Mouse (Mus musculus) intestine, embryonic 14.5 days (tissue): ENCODE measurements at regions not wholly inside any gene's neighbourhood (a gene's known extent, or its start where the extent isn't known, plus 50 kb on each side); places are given as distances from the start of the nearest gene placed in this dataset.
"Not testable (repeated sequence)": the region's sequence is repeated elsewhere in the genome, so short reads cannot be mapped to it uniquely, and the experiment has no call there.

Experiments
- ATAC-seq: fragments of 200-750 bp; cut with Nextera tagmentation; replicated peaks from 2 replicates; pipeline ENCODE4 v1.8.0; 2017; ENCODE audit warnings: low read depth, moderate number of reproducible peaks, moderate TSS enrichment, moderate library complexity; ENCODE audit not compliant: low FRiP score, low TSS enrichment
- DNase-seq: peaks from one replicate; pipeline ENCODE4 v3.0.0-alpha.2; 2018; ENCODE audit warnings: low spot score
- H3K27ac ChIP-seq: fragments of 300-500 bp; sonication (generic); 2 replicates; pipeline ENCODE4 v1.5.1; 2014; ENCODE audit warnings: low read depth, mild to moderate bottlenecking, control low read depth
- H3K27me3 ChIP-seq: fragments of 300-500 bp; sonication (generic); replicated peaks from 2 replicates; pipeline ENCODE4 v1.6.1; 2014; ENCODE audit warnings: low read length, control low read depth; ENCODE audit not compliant: control insufficient read depth, insufficient read depth
- H3K36me3 ChIP-seq: fragments of 300-500 bp; sonication (generic); 2 replicates; pipeline ENCODE4 v1.6.1; 2014; ENCODE audit warnings: low read length, control low read depth; ENCODE audit not compliant: control insufficient read depth, insufficient read depth
- H3K4me1 ChIP-seq: fragments of 300-500 bp; sonication (generic); replicated peaks from 2 replicates; pipeline ENCODE4 v1.6.1; 2014; ENCODE audit warnings: low read length, control low read depth, mixed read lengths; ENCODE audit not compliant: control insufficient read depth, insufficient read depth
- H3K4me2 ChIP-seq: fragments of 300-500 bp; sonication (generic); 2 replicates; pipeline ENCODE4 v1.6.1; 2014; ENCODE audit warnings: low read length
- H3K4me3 ChIP-seq: fragments of 300-500 bp; sonication (generic); 2 replicates; pipeline ENCODE4 v1.5.1; 2014; ENCODE audit warnings: low read depth, low read length, control low read depth, mixed read lengths
- H3K9ac ChIP-seq: fragments of 300-500 bp; sonication (generic); 2 replicates; pipeline ENCODE4 v1.6.1; 2014; ENCODE audit warnings: mild to moderate bottlenecking, low read length
- H3K9me3 ChIP-seq: fragments of 300-500 bp; sonication (generic); 2 replicates; pipeline ENCODE4 v1.6.1; 2016; ENCODE audit warnings: low read length, control low read depth; ENCODE audit not compliant: control insufficient read depth
- WGBS: fragments of 180-500 bp; shearing (Covaris S2); extraction: QIAGEN DNeasy Blood & Tissue Kit; methylation state at CpG from one replicate; pipeline ENCODE4 v1.1.7; 2014; 5-methylcytosine and 5-hydroxymethylcytosine counted together

GRCm38 (mm10) chr17:13654606-13655005 is 105.7 kb upstream of the Afdn start:
- not testable (repeated sequence) for ATAC-seq, H3K9me3 ChIP-seq, H3K4me3 ChIP-seq, H3K27ac ChIP-seq, H3K9ac ChIP-seq, DNase-seq, H3K36me3 ChIP-seq, H3K4me2 ChIP-seq, H3K27me3 ChIP-seq
- peaks cover 14% of the 10 kb centered on the region for H3K4me1 ChIP-seq
- 65% methylated on average over 1 of the region's 1 CpGs for WGBS

GRCm38 (mm10) chr17:13656065-13656464 is 104.3 kb upstream of the Afdn start:
- no peak overlapping the region for H3K9ac ChIP-seq
- no peaks in the 10 kb centered on the region for H3K27me3 ChIP-seq
- no peak overlapping the region for H3K4me3 ChIP-seq
- peaks cover 14% of the 10 kb centered on the region for H3K4me1 ChIP-seq
- no peaks in the 10 kb centered on the region for H3K36me3 ChIP-seq
- H3K9me3 ChIP-seq, result no peaks in the 10 kb centered on the region
- ATAC-seq, result peak; percentile 28; the same call in 1 of the 2 replicates
- H3K27ac ChIP-seq, result no peak overlapping the region
- DNase-seq, result no peak
- 13% methylated on average over 3 of the region's 3 CpGs for WGBS
- no peak overlapping the region; the same call in 1 of the 2 replicates for H3K4me2 ChIP-seq

- DNase-seq, result no peak
- peak; percentile 60 for ATAC-seq
- WGBS, result under 1% methylated on average over 11 of the region's 15 CpGs
These were observed 103.7 kb upstream of the Afdn start for GRCm38 (mm10) chr17:13656485-13657181.

GRCm38 (mm10) chr17:13657182-13657562 is 103.2 kb upstream of the Afdn start:
- Histone ChIP-seq H3K4me2 (peak overlapping the region; percentile 39), H3K9me3 (no peaks in the 10 kb centered on the region), H3K27ac (no peak overlapping the region), H3K27me3 (no peaks in the 10 kb centered on the region), H3K36me3 (no peaks in the 10 kb centered on the region), H3K4me3 (no peak overlapping the region), H3K9ac (no peak overlapping the region), H3K4me1 (peaks cover 14% of the 10 kb centered on the region)
- DNase-seq (no peak), ATAC-seq (no peak)
- 23% methylated on average over 10 of the region's 10 CpGs for whole genome bisulfite sequencing

More at GRCm38 (mm10) chr17:13656485-13657181, 103.7 kb upstream of the Afdn start:
- no peaks in the 10 kb centered on the region for H3K36me3 ChIP-seq
- peak overlapping the region; percentile 39 for H3K4me2 ChIP-seq
- H3K27me3 ChIP-seq, result no peaks in the 10 kb centered on the region
- no peak overlapping the region for H3K27ac ChIP-seq
- H3K4me3 ChIP-seq, result no peak overlapping the region
- H3K9me3 ChIP-seq, result no peaks in the 10 kb centered on the region
- no peak overlapping the region for H3K9ac ChIP-seq
- H3K4me1 ChIP-seq, result peaks cover 14% of the 10 kb centered on the region

GRCm38 (mm10) chr17:13657656-13658292 is 102.6 kb upstream of the Afdn start:
- H3K4me3 ChIP-seq, result no peak overlapping the region
- no peaks in the 10 kb centered on the region for H3K36me3 ChIP-seq
- no peak overlapping the region for H3K9ac ChIP-seq
- DNase-seq (no peak), ATAC-seq (no peak; the same call in 1 of the 2 replicates)
- peaks cover 14% of the 10 kb centered on the region for H3K4me1 ChIP-seq
- H3K27ac ChIP-seq, result no peak overlapping the region; the same call in 1 of the 2 replicates
- no peak overlapping the region for H3K4me2 ChIP-seq
- no peaks in the 10 kb centered on the region for H3K9me3 ChIP-seq
- WGBS, result 63% methylated on average over 9 of the region's 9 CpGs
- H3K27me3 ChIP-seq, result no peaks in the 10 kb centered on the region

GRCm38 (mm10) chr17:13658321-13658978 is 101.9 kb upstream of the Afdn start:
- H3K27me3 ChIP-seq, result no peaks in the 10 kb centered on the region
- H3K36me3 ChIP-seq, result no peaks in the 10 kb centered on the region
- H3K9ac ChIP-seq, result no peak overlapping the region
- peaks cover 14% of the 10 kb centered on the region for H3K4me1 ChIP-seq
- H3K9me3 ChIP-seq, result no peaks in the 10 kb centered on the region
- H3K27ac ChIP-seq, result no peak overlapping the region; the same call in 1 of the 2 replicates
- H3K4me2 ChIP-seq, result no peak overlapping the region
- H3K4me3 ChIP-seq, result no peak overlapping the region
- DNase-seq (no peak), ATAC-seq (no peak)
- WGBS, result 72% methylated on average over 3 of the region's 3 CpGs

- H3K27me3 ChIP-seq, result no peaks in the 10 kb centered on the region
- ATAC-seq, result no peak
- H3K4me3 ChIP-seq, result no peak overlapping the region
- WGBS, result 43% methylated on average over 8 of the region's 8 CpGs
- no peak overlapping the region for H3K9ac ChIP-seq
- no peak overlapping the region for H3K27ac ChIP-seq
- H3K4me1 ChIP-seq, result peaks cover 14% of the 10 kb centered on the region
- DNase-seq, result no peak
- no peaks in the 10 kb centered on the region for H3K9me3 ChIP-seq
- H3K36me3 ChIP-seq, result no peaks in the 10 kb centered on the region
- no peak overlapping the region for H3K4me2 ChIP-seq
These were observed 101.2 kb upstream of the Afdn start for GRCm38 (mm10) chr17:13659103-13659502.

GRCm38 (mm10) chr17:13659943-13660342 is 100.4 kb upstream of the Afdn start:
- no peaks in the 10 kb centered on the region for H3K9me3 ChIP-seq
- H3K27ac ChIP-seq, result no peak overlapping the region
- H3K9ac ChIP-seq, result no peak overlapping the region
- H3K36me3 ChIP-seq, result no peaks in the 10 kb centered on the region
- 74% methylated on average over 4 of the region's 4 CpGs for WGBS
- DNase-seq (no peak), ATAC-seq (no peak)
- H3K4me2 ChIP-seq, result no peak overlapping the region
- no peak overlapping the region for H3K4me3 ChIP-seq
- peaks cover 14% of the 10 kb centered on the region for H3K4me1 ChIP-seq
- no peaks in the 10 kb centered on the region for H3K27me3 ChIP-seq
